Mouse (Mus musculus) forebrain, postnatal 0 days (tissue): ENCODE measurements around the gene Map3k6. TPM values are rescaled to one million over a fixed set of nuclear protein-coding genes. Genes with fewer than 3 reads are reported as not detected.

Source experiments
- ATAC-seq: fragments of 200-750 bp; cut with Nextera tagmentation; 2 replicates; pipeline ENCODE4 v1.8.0; 2017; ENCODE audit warnings: mild to moderate bottlenecking, moderate library complexity
- DNase-seq: peaks from one replicate; pipeline ENCODE4 v3.0.0-alpha.2; 2015
- H3K27ac ChIP-seq: fragments of 300-500 bp; sonication (generic); 2 replicates; pipeline ENCODE4 v1.5.1; 2014; ENCODE audit warnings: low read depth, mild to moderate bottlenecking, antibody characterized with exemption, low read length, moderate library complexity, mixed read lengths
- H3K27me3 ChIP-seq: fragments of 300-500 bp; sonication (generic); 2 replicates; pipeline ENCODE4 v1.6.1; 2014; ENCODE audit warnings: mild to moderate bottlenecking, low read length, mixed read lengths; ENCODE audit not compliant: insufficient read depth
- H3K36me3 ChIP-seq: fragments of 300-500 bp; sonication (generic); 2 replicates; pipeline ENCODE4 v1.6.1; 2014; ENCODE audit warnings: mild to moderate bottlenecking, moderate library complexity; ENCODE audit not compliant: insufficient read depth
- H3K4me1 ChIP-seq: fragments of 300-500 bp; sonication (generic); 2 replicates; pipeline ENCODE4 v1.6.1; 2014; ENCODE audit warnings: antibody characterized with exemption; ENCODE audit not compliant: insufficient read depth
- H3K4me2 ChIP-seq: fragments of 300-500 bp; sonication (generic); 2 replicates; pipeline ENCODE4 v1.6.1; 2014; ENCODE audit warnings: low read depth, mild to moderate bottlenecking, moderate library complexity
- H3K4me3 ChIP-seq: fragments of 300-500 bp; sonication (generic); 2 replicates; pipeline ENCODE4 v1.5.1; 2014; ENCODE audit warnings: low read depth, low read length, mixed read lengths
- H3K9ac ChIP-seq: fragments of 300-500 bp; sonication (generic); 2 replicates; pipeline ENCODE4 v1.6.1; 2014; ENCODE audit warnings: mild to moderate bottlenecking
- H3K9me3 ChIP-seq: fragments of 300-500 bp; sonication (generic); 2 replicates; pipeline ENCODE4 v1.6.1; 2016; ENCODE audit warnings: low read length
- CTCF ChIP-seq: sonication (generic); IDR thresholded peaks from 2 replicates; pipeline ENCODE4 v1.5.1; 2016; ENCODE audit warnings: antibody characterized with exemption, control low read depth, low read depth
- WGBS: fragments of 180-500 bp; shearing (Covaris S2); extraction: QIAGEN DNeasy Blood & Tissue Kit; methylation state at CpG from one replicate; pipeline ENCODE4 v1.1.7; 2014; 5-methylcytosine and 5-hydroxymethylcytosine counted together
- polyA plus RNA-seq: library from polyadenylated mRNA; unstranded; fragments of >200 nt; fragmentation: Nextera tagmentation; extraction: Ambion mirVana; gene quantifications from 2 replicates; pipeline ENCODE4 v1.2.1, GENCODE M21; 2015
- total RNA-seq: library from RNA; depleted of rRNA; stranded (reverse); fragments of >200 nt; gene quantifications from 2 replicates; pipeline ENCODE4 v1.2.3, GENCODE M21; 2014

Map3k6 gene
- total and polyA plus RNA-seq, 2 experiments from 2014 or later, result 4.3 to 7.2 TPM

DNA sequence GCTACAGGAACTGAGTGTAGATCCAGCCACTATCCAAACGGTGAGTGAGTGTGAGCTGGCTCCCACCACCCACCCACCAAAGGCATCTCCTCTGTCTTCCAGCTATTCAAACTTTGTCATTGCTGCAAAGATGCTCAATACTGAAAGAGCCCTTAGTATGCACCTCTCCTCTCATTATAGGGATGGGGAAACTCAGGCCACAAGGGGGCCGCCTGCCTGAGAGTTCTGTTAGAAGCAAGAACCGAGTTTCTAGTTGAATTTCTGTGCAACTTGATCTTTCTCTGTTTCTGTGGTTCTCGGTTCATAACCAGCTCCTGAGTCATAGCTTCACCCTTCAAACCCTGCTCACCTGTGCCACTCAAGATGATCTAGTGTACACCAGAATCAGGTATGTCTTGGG is 11.5 kb downstream of the Map3k6 start:
- Histone ChIP-seq H3K9me3 (no peaks in the 10 kb centered on the region), H3K9ac (no peak overlapping the region), H3K4me3 (no peak overlapping the region), H3K27ac (no peak overlapping the region), H3K36me3 (no peaks in the 10 kb centered on the region), H3K4me2 (no peak overlapping the region), H3K4me1 (no peaks in the 10 kb centered on the region), H3K27me3 (peaks cover 36% of the 10 kb centered on the region)
- no peak for ATAC-seq
- 42% methylated on average over 4 of the region's 4 CpGs for WGBS
- DNase-seq, result peak; percentile 37
- TF ChIP-seq CTCF, result peak; percentile 49

DNA sequence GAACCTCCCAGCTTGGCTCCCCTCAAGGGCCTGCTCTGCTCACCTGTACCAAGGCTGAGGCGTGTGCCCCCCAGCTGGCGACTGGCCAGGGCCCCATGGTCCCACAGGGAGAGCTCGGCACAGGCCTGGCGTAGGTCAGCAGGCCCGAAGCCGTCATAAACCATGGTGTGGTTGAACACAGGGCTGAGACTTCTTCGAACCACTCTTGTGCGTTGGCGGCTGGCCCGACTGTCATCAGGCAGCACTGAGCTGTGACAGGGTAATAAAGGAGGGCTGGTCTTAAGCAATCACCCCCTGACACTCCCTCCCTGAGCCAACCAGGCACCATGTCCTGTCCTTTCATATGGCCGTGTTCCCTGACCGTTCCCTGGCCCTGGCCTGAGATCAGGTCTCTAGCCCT is 12.8 kb downstream of the Map3k6 start:
- WGBS, result 79% methylated on average over 12 of the region's 12 CpGs
- DNase-seq (no peak), ATAC-seq (no peak)
- Histone ChIP-seq H3K4me1 (no peaks in the 10 kb centered on the region), H3K27ac (no peak overlapping the region), H3K4me3 (no peak overlapping the region), H3K27me3 (peaks cover 28% of the 10 kb centered on the region), H3K36me3 (no peaks in the 10 kb centered on the region), H3K9me3 (no peaks in the 10 kb centered on the region), H3K9ac (no peak overlapping the region), H3K4me2 (no peak overlapping the region)
- TF ChIP-seq CTCF, result no peak

DNA sequence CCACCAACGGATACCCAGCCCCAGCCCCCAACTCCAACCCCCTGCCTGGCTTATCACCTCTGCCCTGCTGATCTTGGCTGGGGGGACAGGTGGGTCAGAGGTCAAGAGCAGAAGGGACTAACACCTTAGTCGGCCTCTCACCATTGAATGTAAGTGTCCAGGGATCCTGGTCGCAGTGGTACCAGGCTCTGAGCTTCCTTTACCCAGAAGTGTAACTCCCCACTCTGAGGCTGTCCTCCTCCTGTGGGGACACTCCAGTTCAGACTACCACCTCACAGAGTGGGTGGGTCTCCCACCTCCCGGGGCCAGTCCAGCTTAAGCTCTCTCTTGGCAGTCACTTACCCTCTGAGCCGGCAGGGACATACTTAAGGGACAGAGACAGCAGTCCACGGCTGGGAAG is 14.8 kb downstream of the Map3k6 start:
- Histone ChIP-seq H3K4me2 (no peak overlapping the region), H3K36me3 (no peaks in the 10 kb centered on the region), H3K9me3 (no peaks in the 10 kb centered on the region), H3K27me3 (peaks cover 24% of the 10 kb centered on the region), H3K27ac (no peak overlapping the region), H3K9ac (no peak overlapping the region), H3K4me1 (no peaks in the 10 kb centered on the region), H3K4me3 (no peak overlapping the region)
- no peak for ATAC-seq
- no peak for TF ChIP-seq CTCF
- DNase-seq, result no peak
- WGBS, result 72% methylated on average over 6 of the region's 6 CpGs

DNA sequence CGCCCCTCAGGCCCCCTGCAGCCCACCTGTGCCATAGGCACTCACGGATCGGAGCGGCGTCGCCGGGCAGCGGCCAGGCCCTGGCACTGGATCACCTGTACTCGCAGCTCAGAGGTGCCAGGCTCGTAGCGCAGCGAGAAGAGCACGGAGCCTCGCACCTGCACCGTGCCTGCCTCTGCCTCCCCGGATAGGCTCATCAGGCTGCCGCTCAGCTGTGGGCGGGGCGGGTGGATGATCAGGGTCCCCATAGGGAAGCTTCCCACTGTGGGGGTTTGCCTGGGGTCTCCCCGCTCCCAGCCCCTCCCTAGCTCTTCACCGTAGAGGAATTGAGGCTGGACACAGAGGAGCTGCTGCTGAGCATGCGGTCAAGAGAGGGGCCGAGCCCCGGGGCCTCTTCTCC is 16.2 kb downstream of the Map3k6 start:
- Histone ChIP-seq H3K27ac (no peak overlapping the region), H3K4me2 (peak overlapping the region; percentile 27), H3K9ac (no peak overlapping the region), H3K4me3 (no peak overlapping the region), H3K9me3 (no peaks in the 10 kb centered on the region), H3K4me1 (no peaks in the 10 kb centered on the region), H3K27me3 (peaks cover 14% of the 10 kb centered on the region; the same call in 1 of the 2 replicates), H3K36me3 (no peaks in the 10 kb centered on the region)
- ATAC-seq (peak; percentile 68; the same call in 1 of the 2 replicates), DNase-seq (no peak)
- WGBS, result 20% methylated on average over 24 of the region's 24 CpGs
- no peak for TF ChIP-seq CTCF

DNA sequence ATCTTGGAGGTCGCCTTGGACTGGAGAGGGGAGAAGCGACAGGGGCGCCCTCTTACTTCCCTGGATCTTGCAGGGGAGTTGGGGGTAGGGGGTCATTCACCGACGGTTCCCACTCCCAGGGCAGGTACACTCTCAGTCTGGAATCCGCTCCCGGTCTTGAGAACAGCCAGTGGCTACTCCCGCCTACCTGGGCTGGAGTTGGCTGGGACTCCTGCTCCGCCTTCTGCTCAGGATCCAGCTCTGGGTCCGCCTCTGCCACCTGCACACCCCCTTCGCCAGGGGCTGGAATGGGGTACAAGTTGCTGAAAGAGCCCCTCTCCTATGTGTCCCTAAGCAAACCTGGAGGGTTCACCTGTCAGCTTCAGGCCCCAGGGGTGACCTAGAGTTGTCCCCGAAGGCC is 16.6 kb downstream of the Map3k6 start:
- no peak for TF ChIP-seq CTCF
- H3K36me3 ChIP-seq, result no peaks in the 10 kb centered on the region
- 0 out of 2 replicates have a peak, but pooled peaks cover 11% of the 10 kb centered on the region for H3K27me3 ChIP-seq
- no peak overlapping the region for H3K4me3 ChIP-seq
- no peak overlapping the region for H3K27ac ChIP-seq
- ATAC-seq (no peak), DNase-seq (no peak)
- 39% methylated on average over 12 of the region's 12 CpGs for WGBS
- H3K4me2 ChIP-seq, result peak overlapping the region; percentile 27; the same call in 1 of the 2 replicates
- no peak overlapping the region for H3K9ac ChIP-seq
- no peaks in the 10 kb centered on the region for H3K4me1 ChIP-seq
- H3K9me3 ChIP-seq, result no peaks in the 10 kb centered on the region

DNA sequence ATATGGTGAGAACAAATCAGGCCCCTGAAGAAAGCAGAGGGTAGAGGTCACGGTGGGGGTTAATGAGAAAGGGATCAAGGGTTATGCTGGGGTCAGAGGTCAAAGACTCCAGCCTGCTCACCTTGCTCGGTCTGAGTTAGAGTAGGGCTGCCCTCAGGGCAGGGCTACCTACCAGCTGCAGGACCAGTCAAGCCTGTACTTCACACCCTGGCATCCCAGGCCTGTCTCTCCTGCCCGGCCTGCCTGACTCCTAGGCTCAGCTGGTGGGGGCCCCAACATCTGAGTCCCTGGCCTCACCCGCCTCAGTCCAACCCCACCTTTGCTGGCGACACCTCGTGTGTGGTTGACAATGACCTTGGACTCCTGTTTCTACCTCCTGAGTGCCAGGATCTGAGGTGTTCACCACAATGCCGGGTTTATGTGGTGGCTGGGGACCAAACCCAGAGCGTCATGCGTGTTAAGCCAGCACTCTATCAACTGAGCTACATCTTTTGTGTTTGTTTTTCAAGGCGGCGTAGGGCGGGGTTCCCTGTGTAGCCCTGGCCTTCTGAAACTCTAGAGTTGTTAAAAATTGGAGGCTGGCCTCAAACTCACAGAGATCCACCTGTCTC is 17.3 kb downstream of the Map3k6 start:
- no peak overlapping the region for H3K4me2 ChIP-seq
- H3K27ac ChIP-seq, result no peak overlapping the region
- 0 out of 2 replicates have a peak, but pooled peaks cover 7% of the 10 kb centered on the region for H3K27me3 ChIP-seq
- no peaks in the 10 kb centered on the region for H3K36me3 ChIP-seq
- TF ChIP-seq CTCF, result no peak
- no peaks in the 10 kb centered on the region for H3K9me3 ChIP-seq
- 83% methylated on average over 12 of the region's 12 CpGs for WGBS
- ATAC-seq, result no peak
- no peaks in the 10 kb centered on the region for H3K4me1 ChIP-seq
- no peak for DNase-seq
- no peak overlapping the region for H3K4me3 ChIP-seq
- no peak overlapping the region for H3K9ac ChIP-seq

DNA sequence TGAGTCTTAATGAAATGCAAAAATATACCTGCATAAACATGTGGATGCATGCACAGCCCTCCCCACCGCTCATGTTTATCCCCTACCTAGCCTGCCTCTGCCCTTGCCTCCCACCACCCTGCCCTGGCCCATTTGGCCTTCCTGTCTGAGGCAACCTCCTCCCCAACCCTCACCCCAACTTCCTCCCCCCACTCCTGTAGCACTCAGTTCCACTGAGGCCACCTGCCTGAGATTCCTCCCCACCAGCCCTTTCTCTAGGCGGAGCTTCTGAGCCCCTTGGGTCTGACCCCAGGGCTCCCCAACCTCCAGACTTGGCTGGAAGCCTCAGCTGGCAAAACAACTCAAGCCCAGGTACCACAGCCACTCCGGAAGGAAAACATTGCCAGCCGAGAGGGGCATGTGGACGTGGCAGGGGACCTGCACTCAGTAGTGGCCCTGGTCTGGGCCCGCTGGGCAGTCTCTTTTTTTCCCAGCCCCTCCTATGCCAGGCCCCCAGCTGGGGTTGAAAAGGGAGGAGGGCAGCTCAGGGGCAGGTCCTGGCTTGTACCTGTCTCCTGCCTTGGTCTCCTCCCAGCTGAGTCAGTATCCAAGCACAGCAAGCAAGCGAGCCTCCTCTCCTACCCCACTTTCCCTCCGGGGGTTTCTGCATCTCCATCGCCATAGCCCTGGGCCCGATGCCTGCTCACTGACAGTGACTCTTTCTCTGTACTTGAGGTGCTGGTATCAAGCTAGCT is 21.2 kb downstream of the Map3k6 start:
- Histone ChIP-seq H3K9ac (no peak overlapping the region), H3K4me1 (no peaks in the 10 kb centered on the region), H3K36me3 (peaks cover 31% of the 10 kb centered on the region), H3K4me3 (no peak overlapping the region), H3K27ac (no peak overlapping the region), H3K4me2 (no peak overlapping the region), H3K9me3 (no peaks in the 10 kb centered on the region), H3K27me3 (0 out of 2 replicates have a peak, but pooled peaks cover 4% of the 10 kb centered on the region)
- no peak for TF ChIP-seq CTCF
- ATAC-seq (no peak), DNase-seq (no peak)
- WGBS, result 52% methylated on average over 10 of the region's 10 CpGs
